Mouse (Mus musculus) urinary bladder, postnatal 14 days (tissue): Measurements from ENCODE around the gene Crb2.

ENCODE experiments used
- DNase-seq: peaks from one replicate; pipeline ENCODE4 v3.0.0; 2021; ENCODE audit warnings: low spot score

Crb2 gene

GRCm38 (mm10) chr2:37799137-37799536 lies 23.1 kb downstream of the Crb2 start:
- DNase-seq: no peak

- no peak for DNase-seq
Measured at GRCm38 (mm10) chr2:37801687-37802086, 25.6 kb downstream of the Crb2 start.

- peak; percentile 66 for DNase-seq
Measured at GRCm38 (mm10) chr2:37802610-37803212, 26.7 kb downstream of the Crb2 start.

- DNase-seq: no peak
Measured at GRCm38 (mm10) chr2:37811682-37812081, 35.6 kb downstream of the Crb2 start.

- DNase-seq: no peak
Measured at GRCm38 (mm10) chr2:37812401-37812800, 36.4 kb downstream of the Crb2 start.

GRCm38 (mm10) chr2:37814820-37815361 lies 38.8 kb downstream of the Crb2 start:
- DNase-seq: no peak

GRCm38 (mm10) chr2:37815676-37816075 lies 39.6 kb downstream of the Crb2 start:
- DNase-seq: peak; percentile 71

GRCm38 (mm10) chr2:37818761-37819525 lies 42.9 kb downstream of the Crb2 start:
- no peak for DNase-seq

GRCm38 (mm10) chr2:37819526-37820152 lies 43.6 kb downstream of the Crb2 start:
- DNase-seq: no peak

GRCm38 (mm10) chr2:37822122-37822521 lies 46.1 kb downstream of the Crb2 start:
- DNase-seq: no peak

- no peak for DNase-seq
Measured at GRCm38 (mm10) chr2:37823826-37824225, 47.8 kb downstream of the Crb2 start.

- no peak for DNase-seq
Measured at GRCm38 (mm10) chr2:37829758-37830275, 53.8 kb downstream of the Crb2 start.

GRCm38 (mm10) chr2:37832253-37832652 lies 56.2 kb downstream of the Crb2 start:
- no peak for DNase-seq

- DNase-seq: no peak
Measured at GRCm38 (mm10) chr2:37836926-37837325, 60.9 kb downstream of the Crb2 start.

- DNase-seq: no peak
Measured at GRCm38 (mm10) chr2:37837542-37837941, 61.5 kb downstream of the Crb2 start.

GRCm38 (mm10) chr2:37838202-37838984 lies 62.3 kb downstream of the Crb2 start:
- no peak for DNase-seq

- no peak for DNase-seq
Measured at GRCm38 (mm10) chr2:37839922-37840321, 63.9 kb downstream of the Crb2 start.

- no peak for DNase-seq
Measured at GRCm38 (mm10) chr2:37842151-37842569, 66.1 kb downstream of the Crb2 start.

- DNase-seq: no peak
Measured at GRCm38 (mm10) chr2:37842719-37843118, 66.7 kb downstream of the Crb2 start.
